Mouse (Mus musculus) T-helper 17 cell (primary cell): ENCODE results near the gene Gm8332.
"Not testable (repeated sequence)": the region's sequence is repeated elsewhere in the genome, so short reads cannot be mapped to it uniquely, and the experiment has no call there.

Experiments used
- in situ Hi-C, 2 experiments: fragments of 300-600 bp; cut with MboI, MseI; formaldehyde crosslinking; loops; 1 replicate in 1 of 2; 2 replicates in 1 of 2; pipeline ENCODE4 v1.15.1; 2025; ENCODE audit warnings: high pct_unique_total_duplicates in 2 of 2

Gm8332 gene

GRCm38 (mm10) chr12:88250000-88250399 is at the start of gene Gm8332:
Gene Gm8332, minus strand, starts transcription at chr12:88250100.
- in situ Hi-C loops = loop anchor here in 1 of 2 experiments (25.0 kb wide), 1 partner anchor 463 kb away; the partner anchor contains the start of genes Gm21319 and Gm21936

- in situ Hi-C loops = loop anchor here (5.0 to 10.0 kb wide), 2 partner anchors 642 to 645 kb away; no protein-coding TSS in a partner anchor
These were observed 47.3 kb upstream of the Gm8332 start for GRCm38 (mm10) chr12:88297171-88297570.

- in situ Hi-C loops = loop anchor here in 1 of 2 experiments (10.0 kb wide), 1 partner anchor 638 kb away; no protein-coding TSS in a partner anchor
These were observed 43.2 kb upstream of the Gm8332 start for GRCm38 (mm10) chr12:88293082-88293481.

- in situ Hi-C loops = not testable (repeated sequence)
These were observed 35.3 kb upstream of the Gm8332 start for GRCm38 (mm10) chr12:88285224-88285623.

GRCm38 (mm10) chr12:88274400-88274799 is 24.5 kb upstream of the Gm8332 start, which contains the start of gene Gm5662:
Gene Gm5662, minus strand, starts transcription at chr12:88274500.
- in situ Hi-C loops = loop anchor here in 1 of 2 experiments (25.0 kb wide), 1 partner anchor 487 kb away; the partner anchor contains the start of genes Gm21319 and Gm21936

GRCm38 (mm10) chr12:88257241-88257640 is 7.3 kb upstream of the Gm8332 start:
- in situ Hi-C loops = loop anchor here (5.0 to 25.0 kb wide), 3 partner anchors 370 to 490 kb away; partner anchors contain the start of genes Gm21319 (in 1 of the 2) and Gm21936 (in 1 of the 2)

- in situ Hi-C loops = loop anchor here (5.0 to 25.0 kb wide), 3 partner anchors 369 to 489 kb away; partner anchors contain the start of genes Gm21319 (in 1 of the 2) and Gm21936 (in 1 of the 2)
These were observed 6.0 kb upstream of the Gm8332 start for GRCm38 (mm10) chr12:88255917-88256316.

- in situ Hi-C loops = not testable (repeated sequence)
These were observed 4.1 kb downstream of the Gm8332 start for GRCm38 (mm10) chr12:88245786-88246185.

- in situ Hi-C loops = loop anchor here in 1 of 2 experiments (5.0 kb wide), 1 partner anchor 106 kb away; no protein-coding TSS in a partner anchor
These were observed 7.0 kb downstream of the Gm8332 start for GRCm38 (mm10) chr12:88242940-88243339.

- in situ Hi-C loops = no loop called here
These were observed 30.5 kb downstream of the Gm8332 start for GRCm38 (mm10) chr12:88219445-88219844.

- in situ Hi-C loops = not testable (repeated sequence)
These were observed 31.8 kb downstream of the Gm8332 start for GRCm38 (mm10) chr12:88218059-88218458.

- in situ Hi-C loops = no loop called here
These were observed 35.3 kb downstream of the Gm8332 start for GRCm38 (mm10) chr12:88214641-88215040.

GRCm38 (mm10) chr12:88211458-88211857 is 38.4 kb downstream of the Gm8332 start:
- in situ Hi-C loops = not testable (repeated sequence)

- in situ Hi-C loops = loop anchor here (5.0 kb wide), 1 partner anchor 626 kb away; no protein-coding TSS in a partner anchor
These were observed 47.0 kb downstream of the Gm8332 start for GRCm38 (mm10) chr12:88202856-88203255.
